Mouse (Mus musculus) Muller cell, postnatal 12 days (primary cell): Measurements from ENCODE around the gene Ptgs1.

Experiments used
- DNase-seq: peaks from one replicate; pipeline ENCODE4 v3.0.0-alpha.2; 2015; ENCODE audit errors: inconsistent ontology term

Gene Ptgs1

DNA sequence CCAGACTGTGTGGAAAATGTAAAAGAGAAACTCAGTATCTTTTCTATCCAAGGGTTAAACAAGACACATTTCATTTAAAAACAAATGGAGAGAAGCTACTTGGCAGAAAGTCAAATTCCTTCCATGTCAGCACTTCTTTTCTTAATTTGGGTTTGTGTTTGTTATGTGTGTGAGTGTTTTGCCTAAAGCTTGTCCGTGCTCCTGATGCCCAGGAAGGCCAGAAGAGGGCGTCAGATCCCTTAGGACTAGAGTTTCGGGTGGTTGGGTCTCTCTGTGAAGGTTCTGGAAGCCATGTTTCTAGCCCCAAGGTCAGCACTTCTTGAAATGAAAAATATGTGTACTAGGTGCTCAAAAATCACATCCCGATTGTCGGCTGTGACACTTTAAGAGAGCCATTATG, 15.8 kb upstream of the Ptgs1 start:
- no peak for DNase-seq

DNA sequence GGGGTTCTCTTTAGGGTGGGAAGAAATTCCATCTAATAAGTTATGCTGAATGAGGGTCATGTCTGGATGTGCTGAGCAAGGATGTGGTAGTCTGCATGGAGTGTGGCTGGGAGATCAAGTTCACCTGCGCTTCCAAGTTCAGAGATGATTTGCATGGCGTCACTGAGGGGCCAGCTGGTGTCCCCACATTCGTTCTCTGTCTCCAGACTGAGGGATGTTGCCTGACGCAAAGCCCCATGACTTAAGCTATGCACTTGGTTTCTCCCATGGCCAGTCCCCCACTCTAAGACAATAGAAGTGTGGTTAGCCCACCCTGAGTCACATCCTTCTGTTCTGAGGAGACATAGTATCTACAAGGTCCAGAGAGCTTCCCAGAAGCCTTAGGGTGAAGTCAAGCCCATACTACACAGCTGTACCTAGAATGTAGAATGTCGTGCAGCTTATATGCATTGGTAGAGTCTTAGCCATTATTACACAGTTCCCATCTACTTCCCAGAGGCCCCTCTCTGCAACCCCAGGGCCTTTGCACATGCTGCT, 15.0 kb upstream of the Ptgs1 start:
- no peak for DNase-seq

DNA sequence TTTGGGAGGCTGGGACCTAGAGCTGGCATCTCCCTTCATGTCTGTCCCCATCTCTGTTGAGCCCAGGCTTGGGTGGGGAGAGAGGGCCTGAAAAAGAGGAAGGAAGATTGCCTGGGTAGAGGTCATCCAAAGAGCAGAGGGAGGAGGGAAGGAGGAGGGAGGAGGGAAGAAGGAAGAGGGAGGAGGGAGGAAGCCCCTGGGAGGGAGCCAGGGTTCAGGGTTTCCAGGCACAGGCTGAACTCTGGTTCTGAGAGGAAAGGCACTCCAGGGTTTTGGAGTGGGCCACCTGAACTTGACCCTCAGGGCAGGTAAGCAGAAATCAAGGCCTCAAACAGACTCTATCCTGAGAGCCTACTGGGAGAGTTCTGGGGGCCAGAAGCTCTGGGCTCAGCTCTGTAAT, 13.7 kb upstream of the Ptgs1 start:
- no peak for DNase-seq

DNA sequence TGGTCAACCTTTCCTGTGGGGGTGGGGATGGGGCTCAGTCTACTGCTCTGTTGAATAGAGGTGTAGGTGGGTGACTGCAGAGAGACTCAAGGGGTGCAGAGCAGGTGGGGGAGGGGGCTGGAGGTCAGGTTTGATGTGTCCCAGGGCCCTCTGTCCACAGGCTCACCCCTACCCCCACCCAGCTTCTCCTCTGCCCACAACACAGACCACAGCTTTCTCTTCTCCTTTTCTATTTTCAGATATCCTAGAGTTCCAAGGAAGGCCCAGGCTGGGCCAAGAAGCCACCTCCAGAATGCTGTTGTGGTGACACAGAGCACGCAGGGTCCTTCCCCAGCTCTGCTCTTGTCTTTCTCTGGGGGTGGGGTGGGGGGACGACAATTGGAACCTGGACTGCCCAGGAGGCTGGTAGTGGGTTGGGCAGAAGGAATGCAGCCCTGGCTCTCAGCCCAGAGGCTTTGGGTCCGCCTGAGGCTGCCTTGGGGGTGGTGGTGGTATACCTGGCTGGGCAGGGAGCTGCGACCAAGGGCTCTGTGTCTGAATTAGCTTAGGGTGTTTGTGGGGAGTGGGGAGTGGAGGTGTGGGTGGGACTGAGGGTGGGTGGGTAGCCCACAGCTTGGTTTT, 13.2 kb upstream of the Ptgs1 start:
- no peak for DNase-seq

DNA sequence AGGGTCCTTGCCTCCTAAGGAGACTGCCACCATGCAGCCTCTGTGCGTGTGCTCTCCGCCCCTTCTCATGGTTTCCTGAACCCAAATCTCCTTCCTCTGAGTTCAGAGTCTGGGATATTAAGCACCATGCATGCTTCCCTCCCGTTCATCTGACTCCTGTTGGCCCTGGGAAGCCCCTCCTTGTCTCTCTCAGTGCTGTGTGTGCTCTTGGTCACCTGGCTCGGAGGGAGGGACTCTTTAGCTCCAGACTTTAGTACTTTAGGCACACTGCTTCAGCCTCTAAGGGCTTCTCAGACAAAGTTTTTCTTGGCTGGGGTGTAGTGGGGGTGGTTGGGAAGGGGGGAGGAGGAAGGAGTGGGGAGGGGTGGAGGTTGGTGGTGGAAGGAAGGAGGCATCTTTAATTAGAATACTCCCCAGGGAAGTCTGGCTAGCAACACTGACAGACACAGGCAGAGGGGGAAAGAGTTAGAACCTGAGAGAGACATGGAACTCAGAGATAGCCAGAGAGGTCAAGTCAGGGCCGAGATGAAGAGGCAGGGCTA, 12.5 kb upstream of the Ptgs1 start:
- no peak for DNase-seq

DNA sequence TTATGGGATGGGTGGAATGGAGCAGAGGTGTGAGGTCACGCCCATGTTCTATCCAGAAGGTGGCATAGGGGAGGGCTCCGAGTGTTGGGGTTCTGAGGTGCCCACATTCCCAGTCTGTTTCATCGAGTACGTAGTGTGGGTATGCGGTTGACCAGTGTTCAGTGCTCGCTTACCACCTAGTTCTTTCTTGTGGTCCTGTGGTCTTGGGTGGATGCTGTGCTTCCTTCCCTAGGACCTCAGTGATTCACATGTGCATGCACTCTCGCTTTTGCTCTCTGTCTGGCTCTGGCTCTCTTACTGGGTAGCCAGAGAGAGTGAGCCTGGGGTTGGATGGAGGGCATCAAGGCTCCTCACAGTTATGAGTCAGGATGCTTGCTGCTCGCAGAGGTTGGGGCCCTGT, 10.1 kb upstream of the Ptgs1 start:
- DNase-seq: no peak

DNA sequence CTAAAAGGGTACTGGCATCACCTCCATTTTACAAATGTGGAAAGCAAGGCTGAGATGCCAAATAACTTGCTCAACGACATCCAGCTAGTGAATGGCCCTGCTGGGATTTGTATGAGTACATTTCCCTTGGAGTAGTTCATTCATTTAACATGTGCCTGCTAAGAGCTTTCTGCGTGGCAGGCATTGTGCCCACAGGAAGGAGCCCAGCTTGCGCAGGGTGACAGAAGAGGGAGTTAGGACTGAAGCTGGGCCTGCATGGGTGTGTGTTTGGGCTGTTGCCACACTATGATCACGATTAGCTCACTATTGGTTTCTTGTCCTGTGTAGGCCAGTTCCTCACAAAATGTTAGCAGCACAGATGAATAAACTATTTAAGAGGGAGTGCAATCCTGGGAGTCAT, 9.3 kb upstream of the Ptgs1 start:
- DNase-seq: no peak

DNA sequence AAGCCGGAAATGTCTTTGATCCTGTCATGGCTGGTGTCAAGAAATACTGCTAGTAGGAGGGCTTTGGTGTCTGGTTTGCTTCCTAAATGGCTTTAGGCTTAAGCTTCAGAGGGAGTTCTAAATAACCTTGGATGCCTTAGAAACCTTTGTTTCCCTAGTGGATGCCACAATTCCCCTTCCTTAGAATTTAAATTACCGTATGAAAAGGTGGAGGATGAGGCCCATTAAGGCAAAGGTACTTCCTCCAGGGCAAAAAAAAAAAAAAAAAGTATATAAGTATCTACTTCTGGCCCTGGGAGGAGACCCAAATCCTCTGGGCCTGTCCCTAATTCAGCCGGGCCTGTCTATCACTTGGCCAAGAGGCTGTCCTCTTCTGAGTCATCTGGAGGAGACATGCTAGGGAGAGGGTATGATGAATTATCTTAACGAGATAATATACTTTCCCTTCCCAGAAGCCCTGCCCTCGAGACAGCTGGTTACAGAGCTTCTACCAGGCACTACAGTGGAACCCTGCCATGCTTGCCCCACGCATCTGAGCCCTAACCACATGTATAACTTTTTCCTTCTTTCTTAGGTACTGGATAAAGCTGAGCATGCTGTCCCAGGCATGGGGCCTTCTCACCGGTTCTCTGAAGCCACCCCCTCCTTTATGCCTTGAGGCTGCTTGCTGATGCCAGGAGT, 7.9 kb upstream of the Ptgs1 start:
- no peak for DNase-seq

DNA sequence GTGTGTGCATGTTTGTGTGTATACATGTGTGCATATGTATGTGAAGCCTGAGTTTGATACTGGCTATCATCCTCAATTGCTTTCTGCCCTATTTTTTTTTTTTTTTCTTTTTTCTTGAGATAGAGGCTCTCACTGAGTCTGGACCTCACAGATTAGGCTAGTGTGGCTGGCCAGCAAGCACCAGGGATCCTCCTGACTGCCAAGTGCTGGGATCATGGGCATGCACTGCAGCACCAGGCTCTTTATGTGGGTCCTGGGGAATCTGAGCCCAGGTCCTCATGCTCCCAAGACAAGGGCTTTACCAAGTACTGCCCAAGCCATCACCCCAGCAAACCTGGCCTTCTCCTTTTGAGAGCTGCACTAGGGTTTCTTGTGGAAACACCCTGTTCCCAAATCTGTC, 6.8 kb upstream of the Ptgs1 start:
- DNase-seq: no peak

DNA sequence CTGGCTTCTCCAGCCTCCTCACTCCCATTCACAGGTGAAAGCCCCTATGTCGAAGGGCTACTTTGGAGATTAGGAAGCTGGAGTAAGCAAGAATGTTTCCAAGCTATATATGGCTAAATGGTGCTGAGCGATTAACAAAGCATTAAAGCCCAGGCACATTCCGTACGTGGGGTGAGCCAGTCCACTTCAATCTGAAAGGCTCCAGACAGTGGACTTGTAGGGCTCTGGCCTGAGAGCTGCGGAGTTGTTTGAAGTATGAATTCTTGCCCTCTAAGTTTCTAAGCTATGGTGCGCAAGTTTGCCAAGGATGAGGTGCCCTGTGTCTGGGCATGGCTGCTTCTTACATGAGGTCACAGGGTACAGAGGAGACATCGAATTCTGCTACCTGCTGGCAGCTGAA, 6.1 kb upstream of the Ptgs1 start:
- no peak for DNase-seq

DNA sequence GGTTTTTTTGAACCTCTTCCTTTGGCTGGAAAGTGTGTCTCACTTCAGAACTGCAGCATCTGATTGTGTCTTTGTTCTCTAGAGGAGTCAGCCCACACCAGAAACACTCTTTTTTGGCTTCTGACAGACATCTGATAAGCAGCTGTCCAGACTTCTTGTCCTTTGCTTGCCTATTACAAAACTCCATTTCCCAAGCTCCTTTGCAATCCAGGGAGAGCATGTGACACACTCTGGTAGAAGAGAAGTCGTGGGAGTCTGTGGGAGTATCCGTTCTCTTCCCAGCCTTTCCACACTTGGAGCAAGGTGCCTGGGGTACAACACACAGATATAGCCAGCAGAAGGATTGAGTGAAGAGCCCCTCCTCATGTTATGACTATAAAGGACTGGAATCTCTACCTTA, 5.6 kb upstream of the Ptgs1 start:
- DNase-seq: no peak

DNA sequence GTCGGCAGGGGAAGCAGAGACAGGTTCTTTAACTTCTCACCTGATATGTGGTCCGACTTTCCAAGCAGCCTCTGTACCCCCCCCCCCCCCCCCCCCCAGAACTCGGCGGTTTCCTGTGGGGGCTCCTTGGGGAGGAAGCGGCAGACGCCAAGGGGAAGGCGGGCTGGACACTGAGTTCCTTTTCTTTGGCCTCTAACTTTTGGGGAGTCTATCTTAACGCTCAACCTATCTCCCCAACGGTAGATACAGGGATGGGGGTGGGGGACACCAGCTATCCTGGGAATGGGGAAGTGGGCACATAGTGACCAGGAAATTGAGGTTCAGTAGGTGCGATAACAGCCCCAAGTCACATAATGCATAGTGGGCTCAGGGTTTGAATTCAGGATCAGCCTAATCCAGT, 741 bp downstream of the Ptgs1 start:
- no peak for DNase-seq

DNA sequence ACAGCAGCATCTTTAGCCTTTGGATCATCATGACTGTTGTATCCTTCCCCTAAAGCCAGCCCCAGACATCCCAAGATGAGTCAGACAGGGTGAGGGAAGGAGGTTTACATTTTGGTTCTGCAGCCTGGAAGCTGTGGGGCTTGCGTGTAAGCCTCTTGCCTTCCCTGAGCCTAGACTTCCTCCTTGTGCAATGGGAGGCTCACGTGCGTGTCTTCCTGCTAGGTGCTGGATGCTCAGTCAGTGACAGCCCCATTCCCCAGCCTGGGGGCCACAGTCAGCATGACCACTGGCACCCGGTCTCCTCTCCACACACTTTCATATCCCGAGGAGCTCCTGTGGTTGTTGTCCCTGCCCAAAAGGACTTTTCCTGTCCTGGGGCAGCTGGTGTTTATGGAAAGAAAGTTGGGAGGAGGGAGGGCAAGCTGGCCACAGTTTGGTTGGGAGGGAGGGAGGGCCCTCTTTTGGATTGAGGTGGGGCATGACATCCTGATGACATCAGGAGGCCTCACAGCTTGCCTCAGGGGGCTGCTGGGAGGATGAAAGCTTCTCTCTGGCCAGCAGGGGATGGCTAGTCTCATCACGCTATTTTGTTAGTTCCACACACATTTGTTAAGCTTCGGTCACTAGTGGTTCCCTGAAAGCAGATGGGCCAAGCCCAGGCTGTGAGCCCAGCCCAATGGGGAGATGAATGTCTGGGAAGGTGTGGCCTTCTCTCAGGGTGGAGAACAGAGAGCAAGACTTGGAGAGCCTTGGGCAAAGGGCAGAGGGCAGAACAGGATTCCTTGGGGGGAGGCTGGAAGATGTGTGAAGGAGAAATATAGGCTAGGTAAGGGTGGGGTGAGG, 4.5 kb downstream of the Ptgs1 start:
- DNase-seq: no peak

DNA sequence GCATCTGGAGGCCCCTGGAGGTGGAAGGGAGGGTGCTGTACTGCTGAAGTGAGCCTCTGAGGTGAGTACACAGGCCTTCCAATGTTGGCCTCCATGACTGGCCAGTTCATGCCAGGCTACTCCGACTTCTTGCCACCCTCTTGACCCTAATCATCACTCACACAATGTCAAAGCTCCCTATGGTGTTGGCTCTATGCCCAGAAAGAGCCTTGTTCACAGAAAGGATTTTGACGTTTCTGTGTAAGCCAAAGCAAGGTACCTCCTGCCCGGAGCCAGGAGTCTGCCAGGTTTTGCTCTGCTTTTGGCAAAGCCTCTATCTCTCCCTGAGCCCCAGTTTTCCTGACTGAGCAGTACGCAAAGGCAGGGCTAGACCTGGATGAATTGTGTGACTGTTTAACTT, 5.7 kb downstream of the Ptgs1 start:
- DNase-seq: peak; percentile 61

DNA sequence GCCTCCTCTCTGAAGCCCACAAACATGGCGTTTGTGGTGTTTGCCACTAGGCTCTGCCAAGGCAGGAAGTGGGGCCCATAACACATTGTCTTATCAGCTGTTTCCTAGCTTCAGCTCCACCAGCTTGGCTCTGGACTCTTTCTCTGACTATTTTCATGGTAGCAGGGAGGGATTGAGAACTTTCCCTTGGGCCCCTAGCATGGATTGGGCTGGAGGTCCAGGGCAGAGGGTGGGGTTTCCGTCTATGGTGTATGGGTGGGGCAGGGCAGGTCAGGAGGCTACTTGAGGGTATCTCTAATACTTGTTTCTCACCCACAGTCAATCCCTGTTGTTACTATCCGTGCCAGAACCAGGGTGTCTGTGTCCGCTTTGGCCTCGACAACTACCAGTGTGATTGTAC, 6.7 kb downstream of the Ptgs1 start:
- DNase-seq: no peak

DNA sequence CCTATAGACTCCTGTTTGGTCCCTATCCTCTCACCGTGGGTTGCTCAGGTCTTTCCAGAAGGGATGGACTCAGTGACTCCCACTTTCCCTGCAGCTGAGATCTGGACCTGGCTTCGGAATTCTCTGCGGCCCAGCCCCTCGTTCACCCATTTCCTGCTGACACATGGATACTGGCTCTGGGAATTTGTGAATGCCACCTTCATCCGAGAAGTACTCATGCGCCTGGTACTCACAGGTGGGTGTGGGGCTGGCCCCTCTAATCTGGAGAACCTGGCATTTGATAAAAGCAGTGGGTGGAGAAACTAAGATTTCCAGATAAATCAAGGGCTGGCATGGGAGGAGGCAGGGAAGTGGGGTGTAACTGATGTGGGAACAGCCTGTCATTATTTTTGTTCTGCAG, 7.3 kb downstream of the Ptgs1 start:
- DNase-seq: no peak

DNA sequence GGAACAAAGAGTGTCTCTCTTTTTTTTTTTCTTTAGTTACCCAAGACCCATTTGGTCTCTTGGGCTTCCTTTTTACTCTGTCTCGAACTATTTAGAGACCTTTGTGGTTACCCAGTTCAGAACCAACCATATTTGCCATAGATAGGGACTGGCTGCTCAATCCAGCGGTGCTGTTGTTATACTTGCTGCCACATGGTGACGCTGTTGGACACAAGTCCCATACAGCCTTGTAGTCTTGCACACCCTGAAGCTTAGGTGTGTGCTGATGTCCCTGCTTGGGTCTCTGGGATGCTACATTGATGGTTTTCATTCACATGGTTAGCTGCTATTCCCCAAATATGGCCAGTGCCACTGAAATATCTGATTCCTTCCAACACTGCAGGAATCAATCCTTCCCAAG, 8.2 kb downstream of the Ptgs1 start:
- no peak for DNase-seq

DNA sequence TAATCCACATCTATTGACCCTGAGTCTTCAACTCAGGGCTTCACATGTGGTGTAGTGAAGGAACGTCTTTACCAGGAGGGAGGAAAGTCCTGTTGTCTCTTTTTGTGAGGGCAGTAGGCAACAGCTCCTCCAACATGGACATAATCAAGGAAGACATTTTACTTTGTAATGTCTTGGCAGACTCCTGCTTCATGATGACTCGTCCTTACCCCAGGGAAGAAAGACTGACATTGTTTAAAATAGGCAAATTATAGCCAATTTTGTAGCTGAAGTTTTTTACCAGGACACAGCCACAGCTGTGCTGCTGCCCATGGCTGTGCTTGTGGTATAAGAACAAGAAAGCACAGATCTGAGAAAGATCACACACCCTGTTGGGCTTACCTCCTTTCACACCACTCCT, 8.7 kb downstream of the Ptgs1 start:
- peak; percentile 42 for DNase-seq

DNA sequence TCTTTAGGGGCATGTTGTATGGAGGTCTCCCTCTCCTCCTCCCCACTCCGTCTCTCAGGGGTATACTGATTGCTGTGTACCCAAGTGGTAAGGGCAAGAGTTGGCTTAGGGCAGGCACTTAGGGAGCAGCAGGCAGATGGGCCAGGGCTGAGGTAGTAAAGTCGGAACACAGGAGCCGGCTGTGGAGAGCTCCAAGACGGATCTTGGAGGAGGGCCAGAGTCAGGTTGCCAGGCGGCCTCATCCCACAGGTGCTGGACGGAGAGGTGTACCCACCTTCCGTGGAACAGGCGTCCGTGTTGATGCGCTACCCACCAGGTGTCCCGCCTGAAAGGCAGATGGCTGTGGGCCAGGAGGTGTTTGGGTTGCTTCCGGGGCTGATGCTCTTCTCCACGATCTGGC, 12.3 kb downstream of the Ptgs1 start:
- DNase-seq: no peak

DNA sequence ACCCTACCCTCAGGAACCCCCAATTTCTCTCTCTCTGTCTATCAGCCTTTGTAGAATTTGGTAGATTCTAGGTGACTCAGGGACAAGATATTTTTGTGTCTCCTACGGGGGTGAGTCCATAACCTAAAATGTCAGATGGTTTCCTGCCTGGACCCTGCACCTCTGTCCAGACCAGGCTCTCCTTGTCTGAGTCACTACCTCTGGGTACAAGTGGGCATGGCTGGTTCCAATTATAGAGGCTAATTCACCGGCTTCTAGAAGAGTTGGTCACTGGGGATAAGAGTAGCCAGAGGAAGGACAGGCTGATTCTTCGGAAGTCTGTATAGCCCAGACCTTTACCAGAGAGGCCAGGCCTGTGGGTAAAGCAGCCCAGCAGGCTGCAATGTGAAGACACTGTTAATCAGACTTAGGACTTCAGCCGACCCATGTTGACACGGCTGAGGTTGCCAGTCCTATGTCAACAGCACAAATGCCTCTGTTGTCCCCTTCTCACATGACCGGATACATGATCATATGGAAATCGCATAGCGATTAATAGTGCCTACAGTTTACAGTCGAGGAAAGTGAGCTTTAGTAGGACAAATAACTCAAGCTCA, 13.2 kb downstream of the Ptgs1 start:
- peak; percentile 60 for DNase-seq

DNA sequence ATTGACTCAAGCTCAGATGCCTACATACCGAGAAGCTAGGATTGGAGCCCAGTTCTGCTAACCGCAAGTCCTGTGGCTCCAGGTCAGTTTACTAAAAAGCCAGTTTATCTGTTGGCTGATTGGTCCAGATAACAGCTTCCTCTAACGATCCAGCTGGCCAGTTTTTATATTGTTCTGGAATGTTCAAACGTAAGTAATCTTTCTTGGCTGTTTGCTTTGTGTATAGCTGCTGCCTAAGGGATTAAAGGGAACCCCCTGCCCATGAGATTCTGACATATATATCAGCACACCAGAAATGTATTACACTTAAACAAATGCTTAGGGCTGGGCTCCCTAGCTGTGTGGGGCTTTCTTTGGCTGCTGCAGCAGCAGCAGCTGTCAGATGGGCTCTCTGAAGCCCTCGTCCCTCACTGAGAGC, 13.7 kb downstream of the Ptgs1 start:
- DNase-seq: peak; percentile 89

DNA sequence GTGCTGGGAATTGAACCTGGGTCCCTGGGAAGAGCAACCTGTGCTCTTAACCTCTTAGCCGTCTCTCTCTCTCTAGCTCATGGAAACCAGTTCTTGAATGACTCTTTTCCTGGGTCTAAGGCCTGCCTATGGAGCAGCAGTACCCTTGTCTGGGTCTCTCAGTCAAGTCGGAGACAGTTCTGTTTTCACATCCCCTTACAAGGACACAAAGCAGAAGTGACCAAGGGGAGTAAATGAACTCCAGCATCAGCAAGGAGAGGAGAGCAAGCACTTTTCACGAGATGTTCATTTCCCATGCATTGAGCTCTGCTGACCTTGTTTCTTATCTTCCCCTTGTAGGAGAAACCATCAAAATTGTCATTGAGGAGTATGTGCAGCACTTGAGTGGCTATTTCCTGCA, 14.5 kb downstream of the Ptgs1 start:
- no peak for DNase-seq
